Mouse (Mus musculus): Measurements from ENCODE around the gene Prss41. TPM values are rescaled to one million over a fixed set of nuclear protein-coding genes. Genes with fewer than 3 reads are reported as not detected.

Prss41 gene
- polyA plus RNA-seq, 1 experiment from 2014 or later, result 4.5 TPM

DNA sequence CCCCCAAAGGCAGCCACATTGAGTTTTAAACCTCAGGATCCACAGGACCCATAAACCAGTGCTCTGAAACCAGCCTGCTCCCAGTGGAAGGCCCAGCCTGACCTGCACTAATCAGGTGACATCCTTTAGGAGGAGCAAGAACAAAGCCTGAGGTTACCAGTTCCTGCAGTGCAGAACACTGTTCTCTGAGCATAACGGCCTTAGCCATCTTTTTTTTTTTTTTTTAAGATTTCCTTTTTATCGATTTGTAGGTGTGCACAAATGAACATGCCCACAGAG, 53.0 kb downstream of the Prss41 start:
- WGBS, result 54% methylated on average over 2 of the region's 2 CpGs
- Histone ChIP-seq H3K4me3 (peak overlapping the region; percentile 54), H3K27ac (peak overlapping the region; percentile 90), H3K36me3 (replicated peaks) (no peaks in the 10 kb centered on the region), H3K27me3 (ENCODE audit: poor library complexity, severe bottlenecking) (no peaks in the 10 kb centered on the region), H3K9me3 (no peaks in the 10 kb centered on the region), H3K4me1 (peaks cover 26% of the 10 kb centered on the region)
- no peak for DNase-seq (ENCODE audit: extremely low spot score, low spot score)

DNA sequence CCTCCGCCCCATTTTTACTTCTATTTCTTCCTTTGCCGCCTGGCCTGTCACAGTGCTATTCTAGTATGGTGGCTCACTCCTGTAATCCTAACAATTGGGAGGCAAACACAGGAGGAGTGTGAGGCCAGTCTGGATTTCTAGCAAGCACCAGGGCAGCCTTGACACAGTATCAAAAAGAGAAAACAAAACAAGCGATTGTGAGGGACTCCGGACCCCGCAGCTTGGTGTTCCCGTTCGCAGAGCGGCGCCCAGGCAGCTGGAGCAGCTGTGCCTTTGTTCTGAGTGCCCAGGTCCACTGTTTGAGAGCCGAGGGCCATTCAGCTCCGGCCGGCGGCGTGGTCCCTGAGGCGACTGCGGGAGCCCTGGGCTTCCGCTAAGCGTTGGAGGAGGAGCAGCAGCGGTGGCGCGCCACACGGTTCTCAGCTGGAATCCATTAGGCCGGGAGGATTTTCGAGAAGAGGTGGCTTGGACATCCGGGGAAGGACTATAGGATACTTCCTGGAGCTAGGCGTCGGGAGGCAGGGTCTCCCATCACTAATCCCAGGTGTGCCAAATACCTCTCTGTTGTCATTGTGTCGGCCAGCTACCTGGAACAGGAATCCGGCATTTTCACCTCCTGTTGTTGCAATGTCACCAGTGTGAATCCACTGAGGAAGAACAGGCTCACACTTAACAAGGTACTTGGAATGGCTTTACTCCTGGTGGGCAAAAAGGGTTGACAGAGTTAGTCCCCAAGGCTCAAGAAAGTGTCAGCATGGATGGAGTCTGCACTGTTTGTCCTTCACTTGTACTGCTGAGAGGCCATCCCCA, 53.5 kb downstream of the Prss41 start, which contains the start of gene Srrm2:
TSS of gene Srrm2 (plus strand) at position 264 of the 810 bp plus-strand sequence.
- Histone ChIP-seq H3K4me3 (peak within 1 kb of the TSS; percentile 54), H3K36me3 (replicated peaks) (no peaks in the 10 kb centered on the region), H3K4me1 (peaks cover 32% of the 10 kb centered on the region), H3K27ac (peak within 1 kb of the TSS; percentile 90), H3K9me3 (no peaks in the 10 kb centered on the region), H3K27me3 (ENCODE audit: poor library complexity, severe bottlenecking) (no peaks in the 10 kb centered on the region)
- peak; percentile 80 for DNase-seq (ENCODE audit: extremely low spot score, low spot score)
- 1% methylated on average over 29 of the region's 29 CpGs for WGBS

DNA sequence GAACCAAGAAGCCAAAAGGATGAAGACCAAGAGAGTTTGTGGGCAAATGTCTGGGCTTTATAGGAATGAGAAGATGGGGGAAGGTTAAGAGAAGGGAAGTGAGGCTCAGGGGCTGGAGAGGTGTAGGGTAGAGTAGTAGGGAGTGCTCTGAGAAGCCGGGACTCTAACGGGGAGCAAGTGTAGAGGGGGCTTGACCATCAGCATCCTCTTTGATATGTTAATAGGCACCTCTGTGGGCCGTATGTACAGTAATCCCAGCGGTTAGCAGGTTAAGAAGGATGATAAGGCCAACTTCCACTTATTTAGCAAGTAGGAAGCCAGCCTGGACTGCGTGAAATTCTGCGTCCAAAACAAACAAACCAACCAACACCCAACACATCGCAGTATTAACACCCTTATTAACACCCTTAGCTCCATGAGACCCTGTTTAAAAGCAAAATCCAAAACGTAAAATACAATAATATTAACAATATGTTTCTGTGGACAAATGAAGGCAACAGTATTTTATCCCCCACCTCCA, 54.2 kb downstream of the Prss41 start:
- no peak for DNase-seq (ENCODE audit: extremely low spot score, low spot score)
- no peaks in the 10 kb centered on the region for H3K9me3 ChIP-seq
- no peaks in the 10 kb centered on the region for H3K36me3 ChIP-seq (replicated peaks)
- peak overlapping the region; percentile 90 for H3K27ac ChIP-seq
- 8% methylated on average over 8 of the region's 8 CpGs for WGBS
- H3K4me3 ChIP-seq, result peak overlapping the region; percentile 54
- H3K4me1 ChIP-seq, result peaks cover 36% of the 10 kb centered on the region
- H3K27me3 ChIP-seq (ENCODE audit: poor library complexity, severe bottlenecking), result no peaks in the 10 kb centered on the region

DNA sequence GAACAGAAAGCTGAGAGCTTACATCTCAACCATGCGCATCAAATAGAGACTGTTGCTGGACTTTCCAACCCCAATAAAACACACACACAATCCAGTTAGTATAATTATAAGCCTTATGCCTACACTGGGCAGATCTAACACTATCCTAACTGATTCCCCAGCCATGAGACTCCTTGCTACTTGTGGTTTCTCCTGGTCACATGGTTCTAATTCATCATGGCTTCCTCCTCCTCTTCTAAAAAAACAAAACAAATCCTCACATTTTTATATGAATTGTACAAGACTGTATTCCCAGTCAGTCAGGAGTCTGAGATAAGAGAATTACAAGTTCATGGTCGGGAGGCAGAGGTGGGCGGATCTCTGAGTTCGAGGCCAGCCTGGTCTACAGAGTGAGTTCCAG, 55.0 kb downstream of the Prss41 start:
- no peak overlapping the region for H3K4me3 ChIP-seq
- no peaks in the 10 kb centered on the region for H3K9me3 ChIP-seq
- no peak for DNase-seq (ENCODE audit: extremely low spot score, low spot score)
- 94% methylated on average over 4 of the region's 4 CpGs for WGBS
- no peak overlapping the region for H3K27ac ChIP-seq
- H3K4me1 ChIP-seq, result peaks cover 36% of the 10 kb centered on the region
- no peaks in the 10 kb centered on the region for H3K27me3 ChIP-seq (ENCODE audit: poor library complexity, severe bottlenecking)
- H3K36me3 ChIP-seq (replicated peaks), result no peaks in the 10 kb centered on the region

Small RNAs within 50 kb of the gene (microRNA-seq; reads per million reads assigned to microRNA genes)
- gene Mir5125, result 2.1 reads per million

Other genes with a start within 250 kb of the Prss41 start
- 22.1 and 22.2 TPM in 2 replicates for gene Zfp13, start 244.7 kb downstream of the Prss41 start, polyA plus RNA-seq (2016; fragmentation: Nextera tagmentation; extraction: Ambion mirVana)
- 0.42 and 0.65 TPM in 2 replicates for gene Zscan10, start 243.3 kb downstream of the Prss41 start, polyA plus RNA-seq (2016; fragmentation: Nextera tagmentation; extraction: Ambion mirVana)
- 0.77 and 0.84 TPM in 2 replicates for gene Mmp25, start 198.9 kb downstream of the Prss41 start, polyA plus RNA-seq (2016; fragmentation: Nextera tagmentation; extraction: Ambion mirVana)
- 0.27 and 0.37 TPM in 2 replicates for gene Bicdl2, start 183.7 kb downstream of the Prss41 start, polyA plus RNA-seq (2016; fragmentation: Nextera tagmentation; extraction: Ambion mirVana)
- gene Hcfc1r1, start 170.6 kb downstream of the Prss41 start, polyA plus RNA-seq (2016; fragmentation: Nextera tagmentation; extraction: Ambion mirVana), result 28.0 and 29.0 TPM in 2 replicates
- gene Thoc6, start 170.3 kb downstream of the Prss41 start, polyA plus RNA-seq (2016; fragmentation: Nextera tagmentation; extraction: Ambion mirVana), result 77.8 and 78.8 TPM in 2 replicates
- 3.9 and 4.6 TPM in 2 replicates for gene Tnfrsf12a, start 166.7 kb downstream of the Prss41 start, polyA plus RNA-seq (2016; fragmentation: Nextera tagmentation; extraction: Ambion mirVana)
- gene Cldn6, start 164.9 kb downstream of the Prss41 start, polyA plus RNA-seq (2016; fragmentation: Nextera tagmentation; extraction: Ambion mirVana), result 28.5 and 32.8 TPM in 2 replicates
- gene Cldn9, start 160.1 kb downstream of the Prss41 start, polyA plus RNA-seq (2016; fragmentation: Nextera tagmentation; extraction: Ambion mirVana), result 7.4 and 10.1 TPM in 2 replicates
- gene 1520401A03Rik, start 121.4 kb downstream of the Prss41 start, polyA plus RNA-seq (2016; fragmentation: Nextera tagmentation; extraction: Ambion mirVana), result 0.06 TPM in 1 of 2 replicates, not detected in the other
- 63.3 and 64.5 TPM in 2 replicates for gene Pkmyt1, start 117.8 kb downstream of the Prss41 start, polyA plus RNA-seq (2016; fragmentation: Nextera tagmentation; extraction: Ambion mirVana)
- gene Paqr4, start 103.3 kb downstream of the Prss41 start, polyA plus RNA-seq (2016; fragmentation: Nextera tagmentation; extraction: Ambion mirVana), result 21.5 and 23.9 TPM in 2 replicates
- gene Kremen2, start 98.3 kb downstream of the Prss41 start, polyA plus RNA-seq (2016; fragmentation: Nextera tagmentation; extraction: Ambion mirVana), result 1.5 and 2.9 TPM in 2 replicates
- 190 and 197 TPM in 2 replicates for gene Flywch1, start 72.6 kb downstream of the Prss41 start, polyA plus RNA-seq (2016; fragmentation: Nextera tagmentation; extraction: Ambion mirVana)
- gene Flywch2, start 58.1 kb downstream of the Prss41 start, polyA plus RNA-seq (2016; fragmentation: Nextera tagmentation; extraction: Ambion mirVana), result 23.8 and 25.0 TPM in 2 replicates
- gene Srrm2, start 53.6 kb downstream of the Prss41 start, polyA plus RNA-seq (2016; fragmentation: Nextera tagmentation; extraction: Ambion mirVana), result 482 and 518 TPM in 2 replicates
- gene Elob, start 15.0 kb downstream of the Prss41 start, polyA plus RNA-seq (2016; fragmentation: Nextera tagmentation; extraction: Ambion mirVana), result 1,030 and 1,081 TPM in 2 replicates
- 0.49 TPM in 1 of 2 replicates, not detected in the other for gene Prss33, start 8.1 kb downstream of the Prss41 start, polyA plus RNA-seq (2016; fragmentation: Nextera tagmentation; extraction: Ambion mirVana)
- not detected in 2 replicates for gene Prss32, start 317 bp downstream of the Prss41 start, polyA plus RNA-seq (2016; fragmentation: Nextera tagmentation; extraction: Ambion mirVana)
- not detected in 2 replicates for gene Prss21, start 23.9 kb upstream of the Prss41 start, polyA plus RNA-seq (2016; fragmentation: Nextera tagmentation; extraction: Ambion mirVana)
- gene Dcpp1, start 36.7 kb upstream of the Prss41 start, polyA plus RNA-seq (2016; fragmentation: Nextera tagmentation; extraction: Ambion mirVana), result not detected in 2 replicates
- gene Dcpp2, start 36.7 kb upstream of the Prss41 start, polyA plus RNA-seq (2016; fragmentation: Nextera tagmentation; extraction: Ambion mirVana), result not detected in 2 replicates
- gene Dcpp3, start 73.3 kb upstream of the Prss41 start, polyA plus RNA-seq (2016; fragmentation: Nextera tagmentation; extraction: Ambion mirVana), result not detected in 2 replicates
- not detected in 2 replicates for gene Sbp, start 97.5 kb upstream of the Prss41 start, polyA plus RNA-seq (2016; fragmentation: Nextera tagmentation; extraction: Ambion mirVana)
- gene Sbpl, start 111.1 kb upstream of the Prss41 start, polyA plus RNA-seq (2016; fragmentation: Nextera tagmentation; extraction: Ambion mirVana), result not detected in 2 replicates
- gene Prss30, start 136.4 kb upstream of the Prss41 start, polyA plus RNA-seq (2016; fragmentation: Nextera tagmentation; extraction: Ambion mirVana), result not detected in 2 replicates
- gene Prss22, start 153.9 kb upstream of the Prss41 start, polyA plus RNA-seq (2016; fragmentation: Nextera tagmentation; extraction: Ambion mirVana), result 0.58 and 0.63 TPM in 2 replicates
- gene Prss27, start 194.0 kb upstream of the Prss41 start, polyA plus RNA-seq (2016; fragmentation: Nextera tagmentation; extraction: Ambion mirVana), result 0.11 and 0.16 TPM in 2 replicates
- 89.2 and 91.6 TPM in 2 replicates for gene Kctd5, start 229.3 kb upstream of the Prss41 start, polyA plus RNA-seq (2016; fragmentation: Nextera tagmentation; extraction: Ambion mirVana)

Measured in forebrain, embryonic 10.5 days (tissue).